Mouse (Mus musculus): ENCODE data around the gene Gpr174.
A peak's percentile ranks its signal among the peaks of the same experiment; 100 is the strongest.
"Not testable (repeated sequence)": the region's sequence is repeated elsewhere in the genome, so short reads cannot be mapped to it uniquely, and the experiment has no call there.

Gene Gpr174

GRCm38 (mm10) chrX:107255486-107256227, at the start of gene Gpr174:
Gpr174 (plus strand) TSS chrX:107255878.
- no peak for DNase-seq (ENCODE audit: low read depth in 1 of 2, low spot score in 2 of 2)

GRCm38 (mm10) chrX:107217577-107218090, 38.0 kb upstream of the Gpr174 start:
- DNase-seq (ENCODE audit: low read depth in 1 of 2, low spot score in 2 of 2) = no peak

GRCm38 (mm10) chrX:107224846-107225245, 30.8 kb upstream of the Gpr174 start:
- no peak for DNase-seq (ENCODE audit: low read depth in 1 of 2, low spot score in 2 of 2)

GRCm38 (mm10) chrX:107231214-107231613, 24.5 kb upstream of the Gpr174 start:
- no peak for DNase-seq (ENCODE audit: low read depth in 1 of 2, low spot score in 2 of 2)

GRCm38 (mm10) chrX:107234655-107235054, 21.0 kb upstream of the Gpr174 start:
- no peak for DNase-seq (ENCODE audit: low read depth in 1 of 2, low spot score in 2 of 2)

- DNase-seq (ENCODE audit: low read depth in 1 of 2, low spot score in 2 of 2) = no peak
Measured at GRCm38 (mm10) chrX:107236461-107236860, 19.2 kb upstream of the Gpr174 start.

- peak in 1 of 2 experiments; percentile 4 for DNase-seq (ENCODE audit: low read depth in 1 of 2, low spot score in 2 of 2)
Measured at GRCm38 (mm10) chrX:107250390-107250789, 5.3 kb upstream of the Gpr174 start.

GRCm38 (mm10) chrX:107264619-107265018, 8.9 kb downstream of the Gpr174 start:
- DNase-seq (ENCODE audit: low read depth in 1 of 2, low spot score in 2 of 2) = no peak

- DNase-seq (ENCODE audit: low read depth in 1 of 2, low spot score in 2 of 2) = no peak
Measured at GRCm38 (mm10) chrX:107277606-107278005, 21.9 kb downstream of the Gpr174 start.

GRCm38 (mm10) chrX:107284211-107284610, 28.5 kb downstream of the Gpr174 start:
- no peak for DNase-seq (ENCODE audit: low read depth in 1 of 2, low spot score in 2 of 2)

GRCm38 (mm10) chrX:107297861-107298260, 42.2 kb downstream of the Gpr174 start:
- not testable (repeated sequence) for DNase-seq (ENCODE audit: low read depth in 1 of 2, low spot score in 2 of 2)

GRCm38 (mm10) chrX:107298761-107299160, 43.1 kb downstream of the Gpr174 start:
- DNase-seq (ENCODE audit: low read depth in 1 of 2, low spot score in 2 of 2) = no peak

GRCm38 (mm10) chrX:107306492-107306891, 50.8 kb downstream of the Gpr174 start:
- no peak for DNase-seq (ENCODE audit: low read depth in 1 of 2, low spot score in 2 of 2)

- no peak for DNase-seq (ENCODE audit: low read depth in 1 of 2, low spot score in 2 of 2)
Measured at GRCm38 (mm10) chrX:107312533-107312932, 56.9 kb downstream of the Gpr174 start.

- no peak for DNase-seq (ENCODE audit: low read depth in 1 of 2, low spot score in 2 of 2)
Measured at GRCm38 (mm10) chrX:107325697-107326381, 70.2 kb downstream of the Gpr174 start.

GRCm38 (mm10) chrX:107329849-107330248, 74.2 kb downstream of the Gpr174 start:
- peak in 1 of 2 experiments; percentile 14 for DNase-seq (ENCODE audit: low read depth in 1 of 2, low spot score in 2 of 2)

- DNase-seq (ENCODE audit: low read depth in 1 of 2, low spot score in 2 of 2) = no peak
Measured at GRCm38 (mm10) chrX:107336609-107337008, 80.9 kb downstream of the Gpr174 start.

GRCm38 (mm10) chrX:107341980-107342379, 86.3 kb downstream of the Gpr174 start:
- no peak for DNase-seq (ENCODE audit: low read depth in 1 of 2, low spot score in 2 of 2)

Data from monocyte, adult 2 months (primary cell).